Mouse (Mus musculus) gastrocnemius, postnatal 4 days (tissue): Measurements from ENCODE around the gene Lin7a. TPM values are rescaled to one million over a fixed set of nuclear protein-coding genes. Genes with fewer than 3 reads are reported as not detected.

Experiments
- DNase-seq, 2 experiments: peaks; one replicate each; pipeline ENCODE4 v3.0.0; 2021 to 2022; ENCODE audit warnings: low spot score in 2 of 2, mixed read lengths in 2 of 2
- long read RNA-seq, 2 experiments: library from polyadenylated mRNA; stranded (forward); transcript quantifications; one replicate each; pipeline ENCODE4 v2.0.0; 2021
- total RNA-seq, 2 experiments: library from RNA; stranded (reverse); gene quantifications; 2 replicates each; pipeline ENCODE4 v1.2.3; 2021

Lin7a gene
- 1 to 10 TPM; 3.0 to 3.1 TPM for total RNA-seq
- long read RNA-seq, experiment 1, partial matches to known transcripts = 0 of 1 reads
- long read RNA-seq, experiment 1, other reads (novel, unspliced or antisense) = 0 of 1 reads
- long read RNA-seq, experiment 2, partial matches to known transcripts = 0 of 1 reads
- long read RNA-seq, experiment 2, other reads (novel, unspliced or antisense) = 1 of 1 reads

- no peak for DNase-seq
These were observed at the start of gene Lin7a for GRCm38 (mm10) chr10:107271321-107272130. Gene Lin7a, plus strand, starts transcription at chr10:107271686.

DNA sequence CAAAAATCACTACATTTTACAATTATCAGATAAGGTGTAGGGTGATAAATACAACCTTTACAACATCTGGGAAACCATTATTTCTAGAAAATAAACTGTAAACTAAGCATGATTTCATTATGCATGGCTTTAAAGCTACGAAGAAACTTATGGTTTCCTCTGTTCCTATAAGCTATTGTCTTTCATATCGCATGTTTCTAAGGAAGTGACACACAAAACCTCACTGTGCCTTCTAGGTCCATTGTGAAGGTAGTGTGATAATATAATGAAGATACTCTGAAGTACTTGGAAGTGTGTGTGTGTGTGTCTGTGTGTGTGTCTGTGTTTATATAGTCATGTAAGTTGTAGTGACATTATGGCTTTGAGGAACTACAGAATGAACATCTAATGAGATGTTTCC, 49.8 kb upstream of the Lin7a start:
- no peak for DNase-seq

DNA sequence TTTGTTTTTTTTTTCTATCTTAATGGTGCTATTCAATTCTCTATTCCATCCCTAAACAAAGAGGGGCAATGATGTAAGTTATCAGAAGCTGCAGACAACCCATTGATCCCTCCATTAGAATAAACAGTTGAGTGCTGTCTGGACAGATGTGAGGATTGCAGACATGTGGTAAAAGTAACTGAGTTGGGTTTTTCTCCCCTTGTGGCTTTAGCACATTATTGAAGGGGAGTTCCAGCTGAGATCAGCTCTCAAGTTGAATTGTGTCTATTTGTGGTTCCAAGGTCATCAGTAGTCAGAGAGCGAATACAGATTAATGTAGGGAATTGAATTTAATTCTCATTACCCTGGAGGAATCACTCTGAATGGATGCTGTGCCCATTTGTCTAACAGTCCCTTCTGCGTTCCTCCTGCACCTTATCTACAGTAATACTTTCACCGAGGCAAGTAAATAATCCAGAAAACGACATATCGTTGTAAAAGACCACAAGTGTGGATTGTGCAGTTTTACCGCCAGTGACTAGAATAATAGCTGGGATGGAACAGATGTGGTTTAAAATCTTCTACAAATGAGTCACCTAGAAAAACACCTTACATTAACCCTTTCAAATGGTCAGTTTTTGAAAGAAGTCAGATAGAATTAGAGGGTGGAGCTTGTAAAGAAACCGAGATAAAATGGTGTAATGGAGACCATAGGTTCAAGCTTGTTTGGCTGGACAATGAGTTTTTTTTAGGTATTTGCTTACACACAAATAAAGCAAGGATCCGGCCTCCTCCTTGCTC, 48.9 kb upstream of the Lin7a start:
- no peak for DNase-seq

DNA sequence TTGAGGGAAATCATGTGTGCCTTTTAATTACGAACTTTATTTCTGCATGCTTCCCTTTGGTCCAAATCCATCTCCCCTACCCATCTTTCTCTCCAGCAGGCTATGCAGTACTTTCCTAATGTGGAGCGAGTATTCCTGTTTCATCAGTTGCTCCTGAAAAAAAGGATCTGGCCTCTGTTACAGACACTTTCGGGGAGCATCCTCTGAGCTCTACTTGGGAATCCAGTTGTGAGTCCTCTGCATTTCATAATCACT, 48.4 kb upstream of the Lin7a start:
- DNase-seq = no peak

DNA sequence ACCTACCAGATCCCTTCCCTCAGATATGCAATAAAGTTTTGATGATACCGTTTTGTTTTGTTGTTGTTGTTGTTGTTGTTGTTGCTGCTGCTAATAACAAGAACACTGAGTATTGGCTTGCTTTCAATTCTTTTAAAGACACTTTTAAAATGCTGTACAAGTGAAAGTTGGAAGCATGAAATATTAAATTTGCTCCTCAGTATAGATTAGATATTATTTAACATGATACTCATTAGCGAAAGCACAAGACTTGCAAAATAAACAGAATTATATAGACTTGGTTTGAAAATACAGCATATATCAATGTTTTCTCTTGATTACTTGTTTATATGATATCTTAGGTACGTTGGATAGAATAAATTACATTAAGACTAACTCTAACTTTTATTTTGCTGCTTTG, 47.7 kb upstream of the Lin7a start:
- DNase-seq = no peak

DNA sequence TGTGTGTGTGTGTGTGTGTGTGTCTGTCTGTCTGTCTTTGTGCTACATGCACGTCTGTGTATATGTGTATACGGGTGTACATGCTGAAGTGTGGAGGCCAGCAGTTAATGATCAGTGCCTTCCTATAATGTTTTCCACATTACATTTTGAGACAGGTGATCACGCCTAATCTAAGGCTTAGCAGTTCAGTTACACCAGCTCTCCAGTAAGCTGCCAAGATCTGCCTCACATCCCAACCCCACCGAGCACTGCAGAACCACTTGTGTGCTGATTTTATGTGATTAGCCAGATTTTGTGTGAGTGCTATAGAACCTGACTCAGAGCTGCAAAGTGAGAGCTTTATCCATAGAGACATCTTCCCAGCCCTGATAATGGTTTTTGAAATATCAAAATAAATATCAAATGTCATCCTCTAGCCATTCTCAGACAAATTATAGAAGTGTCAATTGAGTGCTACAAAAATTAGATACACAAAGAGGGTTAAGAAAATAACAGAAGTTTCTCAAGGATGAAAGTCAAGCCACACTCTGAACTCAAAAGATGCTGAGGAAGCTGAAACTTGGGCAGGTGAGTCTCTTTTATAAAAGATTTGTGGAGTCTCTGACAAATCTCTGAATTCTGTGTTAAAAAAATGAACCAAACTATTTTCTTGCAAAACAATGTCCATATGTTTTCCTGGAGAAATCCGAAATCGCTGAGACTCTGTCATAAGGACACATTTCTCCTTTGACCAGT, 46.7 kb upstream of the Lin7a start:
- no peak for DNase-seq

- no peak for DNase-seq
These were observed 46.1 kb upstream of the Lin7a start for GRCm38 (mm10) chr10:107225331-107225835.

DNA sequence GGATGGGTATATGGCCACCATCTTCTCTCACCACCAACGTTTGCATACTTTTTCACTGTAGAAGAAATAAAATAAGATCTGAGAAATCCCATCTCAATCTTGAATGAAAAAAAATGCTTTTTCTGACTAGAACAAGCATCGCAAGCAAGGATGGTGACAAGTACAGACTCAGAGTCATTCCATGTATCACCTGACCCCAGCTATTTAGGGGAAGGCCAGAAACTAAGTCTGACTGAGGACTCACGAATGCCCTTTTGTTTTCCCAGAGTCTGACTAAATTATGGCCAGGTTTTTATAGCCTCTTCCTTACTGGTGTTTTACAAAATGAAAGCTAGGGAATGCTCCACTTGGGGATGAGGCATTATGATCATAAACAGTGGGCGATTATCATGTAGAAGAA, 45.6 kb upstream of the Lin7a start:
- DNase-seq = no peak

DNA sequence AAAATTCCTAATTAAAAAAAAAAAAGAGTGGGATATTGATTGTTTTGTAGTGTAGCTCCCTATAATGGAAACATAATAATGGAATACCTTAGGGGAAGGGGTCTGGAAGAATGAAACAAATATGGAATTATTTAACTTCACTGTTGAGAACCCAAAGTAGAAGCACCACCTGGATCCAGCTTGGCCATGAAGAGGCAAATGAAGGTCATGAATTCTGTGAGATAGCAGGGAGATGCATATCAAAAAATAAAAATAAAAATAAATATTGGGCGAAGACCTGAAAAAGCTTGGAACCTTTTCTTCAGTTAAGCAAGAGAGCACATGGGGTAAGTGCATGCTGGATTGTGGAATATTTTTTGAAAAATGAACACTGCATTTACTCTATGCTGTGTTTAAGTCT, 43.6 kb upstream of the Lin7a start:
- no peak for DNase-seq

- no peak for DNase-seq
These were observed 42.7 kb upstream of the Lin7a start for GRCm38 (mm10) chr10:107228776-107229175.

- no peak for DNase-seq
These were observed 42.1 kb upstream of the Lin7a start for GRCm38 (mm10) chr10:107229416-107229815.

DNA sequence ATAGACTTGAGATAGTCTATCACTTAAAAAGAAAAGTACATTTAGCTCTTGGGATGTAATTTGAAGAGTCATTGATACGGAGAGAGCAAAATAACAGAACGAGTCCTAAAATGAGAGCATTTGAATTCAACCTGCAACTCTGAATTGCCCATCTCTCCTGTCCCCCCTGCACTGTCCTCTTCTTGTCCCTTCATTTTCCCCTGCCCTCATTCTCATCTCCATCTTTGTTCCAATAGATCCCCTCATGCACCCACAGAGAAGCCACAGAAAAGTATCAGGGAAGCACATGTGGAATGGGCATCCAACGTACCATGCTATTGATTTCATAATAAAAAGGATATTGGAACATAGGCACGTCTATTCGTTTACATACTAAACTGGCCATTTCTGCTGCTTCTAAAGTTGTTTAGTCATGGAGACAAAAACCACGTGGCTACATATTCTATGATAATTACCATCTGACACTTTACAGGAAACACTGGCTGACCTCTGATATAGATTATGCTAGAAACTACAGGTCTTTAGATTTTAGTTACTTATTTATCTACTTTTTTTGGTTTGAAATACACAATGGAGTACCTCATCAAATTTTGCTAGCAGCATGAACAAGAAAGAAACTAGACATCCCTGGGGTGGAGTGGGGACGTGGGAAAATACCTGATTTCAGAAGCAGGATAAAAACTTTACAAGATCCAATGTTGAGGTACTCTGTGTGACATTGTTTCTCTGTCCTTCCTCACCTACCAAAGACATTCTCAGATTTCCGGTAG, 41.2 kb upstream of the Lin7a start:
- DNase-seq = no peak

DNA sequence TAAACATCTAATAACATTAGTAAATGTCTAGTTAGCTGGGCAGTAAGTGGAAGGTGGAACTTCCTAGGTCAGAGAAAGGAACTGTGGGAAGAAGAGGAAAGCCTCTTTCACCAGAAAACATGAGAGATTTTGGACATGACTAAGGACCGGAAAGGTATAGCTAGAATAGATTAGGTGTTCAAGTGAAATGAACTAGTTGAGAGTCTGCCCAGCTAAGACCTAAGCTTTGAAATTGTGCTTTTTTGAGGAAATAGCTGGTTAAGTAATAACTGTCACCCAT, 40.7 kb upstream of the Lin7a start:
- no peak for DNase-seq

DNA sequence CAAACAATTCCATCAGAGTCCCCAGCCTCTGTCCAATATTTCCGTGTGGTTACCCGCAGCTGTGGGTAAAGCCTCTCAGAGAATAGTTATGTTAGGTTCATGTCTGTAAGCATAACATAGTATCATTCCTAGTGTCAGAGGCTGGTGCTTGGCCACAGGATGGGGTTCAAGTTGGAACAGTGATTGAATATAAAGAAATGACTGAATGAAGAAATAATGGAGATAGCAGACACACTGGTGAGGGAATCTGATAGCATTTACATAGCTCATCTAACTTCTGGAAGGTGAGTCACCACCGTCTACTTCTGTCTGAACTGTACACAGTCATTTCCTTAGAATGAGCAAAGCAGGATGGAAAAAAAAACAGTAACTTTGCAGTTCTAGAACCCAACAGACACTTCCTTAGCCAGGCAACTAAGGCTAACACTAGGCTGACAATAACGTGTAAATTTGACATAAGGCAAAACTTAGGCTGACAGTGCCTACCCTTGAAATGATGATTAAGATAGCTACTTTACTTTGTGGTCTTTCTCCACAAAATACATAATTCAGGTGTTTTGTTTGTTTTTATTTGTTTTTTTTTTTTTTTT, 40.0 kb upstream of the Lin7a start:
- DNase-seq = no peak

DNA sequence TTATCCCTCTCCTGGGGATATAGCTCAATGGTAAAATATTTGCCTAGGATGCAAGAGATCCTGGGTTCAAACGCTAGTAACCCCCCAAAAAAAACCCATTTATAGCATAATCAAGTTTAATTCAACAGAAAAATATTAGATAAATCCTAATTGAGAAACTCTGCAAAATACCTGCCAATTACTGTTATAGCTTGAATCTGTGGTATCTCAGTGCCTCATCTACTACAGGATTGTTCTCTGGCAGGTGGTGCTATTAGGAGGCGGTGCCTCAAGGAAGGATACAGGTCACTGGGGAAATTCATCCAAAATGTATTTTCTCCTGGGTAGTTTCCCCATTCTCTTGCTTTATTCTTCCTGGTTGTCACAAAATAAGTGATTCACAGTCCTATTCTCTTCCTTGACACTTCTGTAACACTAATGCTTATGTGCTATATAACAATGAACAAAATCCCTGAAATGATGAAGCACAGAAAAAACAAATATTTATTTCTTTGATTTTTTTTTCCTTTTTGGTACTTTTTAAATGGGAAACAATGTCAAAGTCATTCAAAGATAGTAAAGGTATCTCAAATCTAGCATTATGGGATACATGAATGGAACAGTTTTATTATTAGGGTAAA, 38.9 kb upstream of the Lin7a start:
- DNase-seq = no peak

DNA sequence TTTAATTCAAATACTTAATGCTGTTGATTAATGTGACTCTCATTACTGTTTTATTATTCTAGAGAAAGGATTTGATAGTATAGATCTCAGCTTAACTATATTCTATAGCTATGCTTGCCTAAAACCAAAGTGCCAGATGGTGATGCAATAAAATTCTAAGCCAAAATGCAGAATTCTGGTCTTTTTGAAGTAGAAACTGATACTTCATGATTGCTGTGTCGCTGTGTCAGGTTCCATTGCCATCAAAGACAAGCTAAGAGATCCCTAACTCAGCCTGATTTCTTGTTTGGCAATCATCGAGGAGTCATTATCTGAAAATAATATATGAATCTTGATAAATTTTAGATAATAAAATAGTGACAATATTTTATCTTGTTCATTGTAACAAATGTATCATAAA, 38.3 kb upstream of the Lin7a start:
- no peak for DNase-seq

GRCm38 (mm10) chr10:107233825-107234224, 37.7 kb upstream of the Lin7a start:
- DNase-seq = no peak

GRCm38 (mm10) chr10:107234421-107235400, 36.8 kb upstream of the Lin7a start:
- DNase-seq = no peak

GRCm38 (mm10) chr10:107235496-107235895, 36.0 kb upstream of the Lin7a start:
- no peak for DNase-seq
